11 mouse cellular contexts compared by ENCODE assay signal in genomic region chr3:116398543-116398942, GRCm38 (mm10). TPM values are rescaled to one million over a fixed set of nuclear protein-coding genes. Genes with fewer than 3 reads are reported as not detected.
DNase-seq lines count a peak whose midpoint lies in the region; ATAC-seq and TF ChIP-seq lines count a peak whose summit lies in the region.
"Had no signal": no experiment of that assay in that cellular context is flagged by ENCODE, and none has a peak within 500 bp of the region (broad histone marks: within the 10 kb centered on the region; RNA-seq: fewer than 3 reads in every experiment).

No protein-coding gene starts in this region.

- no peak for TF ChIP-seq CTCF in layer of hippocampus, adult 2 months (conservative IDR thresholded peaks at IDR 0.05)

- no peaks in the 10 kb centered on the region for H3K27me3 ChIP-seq in liver, embryonic 16.5 days (ENCODE audit: control insufficient read depth, insufficient read depth, low read depth, low read length)
- H3K27me3 ChIP-seq: megakaryocyte, embryonic 14.5 days had no signal

- H3K27ac ChIP-seq in layer of hippocampus, adult 2 months, result no peak overlapping the region
- no peak overlapping the region for H3K27ac ChIP-seq in liver, embryonic 16.5 days (ENCODE audit: low read length)

- H3K4me1 ChIP-seq in liver, embryonic 16.5 days (ENCODE audit: control insufficient read depth, low read depth, low read length), result no peaks in the 10 kb centered on the region

- WGBS in liver, embryonic 16.5 days (ENCODE audit: insufficient replicate concordance), result 29% methylated on average over 10 of the region's 10 CpGs

- ATAC-seq in erythroblast, adult 5-6 weeks (replicated peaks; ENCODE audit: low FRiP score, poor library complexity, severe bottlenecking), result peak; percentile 62
- no peak for ATAC-seq in liver, embryonic 16.5 days (ENCODE audit: low read depth)

- H3K4me2 ChIP-seq in liver, embryonic 16.5 days (ENCODE audit: low read depth, low read length), result peak overlapping the region; percentile 25

- no peaks in the 10 kb centered on the region for H3K9me3 ChIP-seq in liver, embryonic 16.5 days (replicated peaks; ENCODE audit: control insufficient read depth, low read length)
- H3K9me3 ChIP-seq: megakaryocyte, embryonic 14.5 days had no signal

- peak overlapping the region; percentile 26; the same call in 1 of the 2 replicates for H3K4me3 ChIP-seq in layer of hippocampus, adult 2 months
- no peak overlapping the region for H3K4me3 ChIP-seq in liver, embryonic 16.5 days (ENCODE audit: low read depth, low read length)
- H3K4me3 ChIP-seq: megakaryocyte, embryonic 14.5 days had no signal

- DNase-seq in layer of hippocampus, adult 2 months (ENCODE audit: low spot score in 2 of 2), result no peak
- no peak for DNase-seq in layer of hippocampus, adult 9-10 months (ENCODE audit: low spot score)
- peak; percentile 46 for DNase-seq in thymus, postnatal 14 days
- DNase-seq in heart, adult 18-20 months, result no peak
- no peak for DNase-seq in cerebellum, adult 9-10 months
- DNase-seq: cerebellum, postnatal 14 days; gastrocnemius, postnatal 25 days; heart, postnatal 14 days had no signal

- H3K36me3 ChIP-seq in liver, embryonic 16.5 days (ENCODE audit: control insufficient read depth, insufficient read depth), result no peaks in the 10 kb centered on the region

- no peak overlapping the region for H3K9ac ChIP-seq in liver, embryonic 16.5 days (ENCODE audit: low read depth, low read length)

RNA-seq across cellular contexts. Expression of gene Cdc14a, which starts 25.3 kb away (rescaled TPM):
- total RNA-seq in layer of hippocampus, adult 2 months (2021), result 1 to 10 TPM; 4.9 to 6.2 TPM
- total RNA-seq in erythroblast, adult 5-6 weeks (2015; ENCODE audit: low replicate concordance), result 16.1 and 16.9 TPM in 2 replicates
- total RNA-seq in erythroblast, adult 5-6 weeks (2017; ENCODE audit: low replicate concordance), result 18.0 and 19.7 TPM in 2 replicates
- polyA plus RNA-seq in liver, embryonic 16.5 days (2015; fragmentation: Nextera tagmentation; extraction: Ambion mirVana), result 2.0 TPM in 2 replicates
- 1 to 10 TPM; 2.6 to 3.9 TPM for total RNA-seq in heart, adult 18-20 months (2021)
